Mouse (Mus musculus) kidney, postnatal 0 days (tissue): Measurements from ENCODE around the gene Bok. TPM values are rescaled to one million over a fixed set of nuclear protein-coding genes. Genes with fewer than 3 reads are reported as not detected.

Experiments used
- ATAC-seq: fragments of 200-750 bp; cut with Nextera tagmentation; replicated peaks from 2 replicates; pipeline ENCODE4 v1.8.0; 2017; ENCODE audit warnings: low read depth, moderate number of reproducible peaks, moderate TSS enrichment, moderate library complexity; ENCODE audit not compliant: low FRiP score
- DNase-seq: peaks from one replicate; pipeline ENCODE4 v3.0.0-alpha.2; 2016; ENCODE audit warnings: low spot score
- H3K27ac ChIP-seq: fragments of 300-500 bp; sonication (generic); 2 replicates; pipeline ENCODE4 v1.5.1; 2014; ENCODE audit warnings: mild to moderate bottlenecking
- H3K27me3 ChIP-seq: fragments of 300-500 bp; sonication (generic); 2 replicates; pipeline ENCODE4 v1.6.1; 2014; ENCODE audit warnings: low read length, mixed read lengths; ENCODE audit not compliant: insufficient read depth
- H3K36me3 ChIP-seq: fragments of 300-500 bp; sonication (generic); 2 replicates; pipeline ENCODE4 v1.6.1; 2014; ENCODE audit warnings: low read length, mixed read lengths; ENCODE audit not compliant: insufficient read depth
- H3K4me1 ChIP-seq: fragments of 300-500 bp; sonication (generic); replicated peaks from 2 replicates; pipeline ENCODE4 v1.6.1; 2014; ENCODE audit warnings: antibody characterized with exemption, low read length, mixed read lengths; ENCODE audit not compliant: insufficient read depth
- H3K4me2 ChIP-seq: fragments of 300-500 bp; sonication (generic); 2 replicates; pipeline ENCODE4 v1.6.1; 2014; ENCODE audit warnings: mild to moderate bottlenecking, low read length, moderate library complexity, mixed read lengths
- H3K4me3 ChIP-seq: fragments of 300-500 bp; sonication (generic); replicated peaks from 2 replicates; pipeline ENCODE4 v1.5.1; 2014; ENCODE audit warnings: low read depth, low read length
- H3K9ac ChIP-seq: fragments of 300-500 bp; sonication (generic); 2 replicates; pipeline ENCODE4 v1.6.1; 2014; ENCODE audit warnings: low read depth, low read length
- H3K9me3 ChIP-seq: fragments of 300-500 bp; sonication (generic); replicated peaks from 2 replicates; pipeline ENCODE4 v1.6.1; 2016; ENCODE audit warnings: low read length, inconsistent platforms, mixed read lengths
- CTCF ChIP-seq: IDR thresholded peaks from 2 replicates; pipeline ENCODE4 v1.5.1; 2016; ENCODE audit warnings: antibody characterized with exemption, low read depth, mild to moderate bottlenecking, moderate library complexity
- WGBS: fragments of 180-500 bp; shearing (Covaris S2); extraction: QIAGEN DNeasy Blood & Tissue Kit; methylation state at CpG from one replicate; pipeline ENCODE4 v1.1.7; 2014; 5-methylcytosine and 5-hydroxymethylcytosine counted together
- polyA plus RNA-seq: library from polyadenylated mRNA; unstranded; fragments of >200 nt; fragmentation: Nextera tagmentation; extraction: Ambion mirVana; gene quantifications from 2 replicates; pipeline ENCODE4 v1.2.1, GENCODE M21; 2015

The Bok gene
- polyA plus RNA-seq, 1 experiment from 2014 or later = 109 TPM

GRCm38 (mm10) chr1:93705389-93705788 is 19.9 kb downstream of the Bok start:
- DNase-seq (no peak), ATAC-seq (no peak)
- H3K4me2 ChIP-seq = no peak overlapping the region

GRCm38 (mm10) chr1:93716166-93716565 is 30.7 kb downstream of the Bok start:
- Histone ChIP-seq H3K36me3 (peaks cover 26% of the 10 kb centered on the region; the same call in 1 of the 2 replicates), H3K4me1 (no peaks in the 10 kb centered on the region), H3K9me3 (no peaks in the 10 kb centered on the region), H3K27ac (no peak overlapping the region), H3K27me3 (no peaks in the 10 kb centered on the region), H3K4me2 (no peak overlapping the region), H3K9ac (no peak overlapping the region), H3K4me3 (no peak overlapping the region)
- ATAC-seq (no peak), DNase-seq (no peak)
- no peak for TF ChIP-seq CTCF
- WGBS = 89% methylated on average over 2 of the region's 2 CpGs

More at GRCm38 (mm10) chr1:93705389-93705788, 19.9 kb downstream of the Bok start:
- no peak for TF ChIP-seq CTCF
- H3K4me1 ChIP-seq = no peaks in the 10 kb centered on the region
- H3K9ac ChIP-seq = no peak overlapping the region
- peaks cover 22% of the 10 kb centered on the region for H3K36me3 ChIP-seq
- H3K27ac ChIP-seq = no peak overlapping the region
- H3K27me3 ChIP-seq = no peaks in the 10 kb centered on the region
- 79% methylated on average over 3 of the region's 3 CpGs for WGBS
- no peaks in the 10 kb centered on the region for H3K9me3 ChIP-seq
- no peak overlapping the region for H3K4me3 ChIP-seq

- H3K4me3 ChIP-seq = no peak overlapping the region
- no peak overlapping the region for H3K9ac ChIP-seq
- ATAC-seq (no peak), DNase-seq (no peak)
- WGBS = 63% methylated on average over 7 of the region's 7 CpGs
- no peaks in the 10 kb centered on the region for H3K27me3 ChIP-seq
- no peak overlapping the region for H3K27ac ChIP-seq
- H3K36me3 ChIP-seq = peaks cover 10% of the 10 kb centered on the region; the same call in 1 of the 2 replicates
- TF ChIP-seq CTCF = no peak
- H3K9me3 ChIP-seq = no peaks in the 10 kb centered on the region
- H3K4me1 ChIP-seq = no peaks in the 10 kb centered on the region
- H3K4me2 ChIP-seq = no peak overlapping the region
Observed at GRCm38 (mm10) chr1:93721557-93721956, 36.1 kb downstream of the Bok start.

DNA sequence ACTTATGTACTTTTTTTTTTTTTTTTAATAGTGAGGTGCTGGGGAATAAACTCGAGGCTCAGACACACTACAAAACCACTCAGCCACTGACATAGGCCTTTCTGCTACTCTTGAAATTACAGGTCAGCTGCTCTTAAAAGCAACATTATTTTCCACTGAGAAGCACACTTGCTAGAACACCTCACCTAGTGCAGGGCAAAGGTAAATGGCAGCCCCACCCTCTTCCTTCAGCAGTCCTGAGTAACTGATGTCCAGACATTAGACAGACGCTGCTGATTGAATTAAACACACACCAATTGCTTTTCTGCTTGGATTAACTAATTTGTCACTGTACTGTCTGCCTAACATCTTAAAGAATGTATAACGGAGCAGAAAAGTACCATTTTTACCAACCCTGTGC is 39.2 kb downstream of the Bok start:
- WGBS = 85% methylated on average over 3 of the region's 3 CpGs
- Histone ChIP-seq H3K4me1 (no peaks in the 10 kb centered on the region), H3K4me2 (no peak overlapping the region), H3K9ac (no peak overlapping the region), H3K36me3 (no peaks in the 10 kb centered on the region), H3K27me3 (no peaks in the 10 kb centered on the region), H3K27ac (no peak overlapping the region), H3K9me3 (no peaks in the 10 kb centered on the region), H3K4me3 (no peak overlapping the region)
- no peak for TF ChIP-seq CTCF
- ATAC-seq = no peak
- no peak for DNase-seq

- WGBS = 85% methylated on average over 5 of the region's 5 CpGs
- H3K9ac ChIP-seq = no peak overlapping the region
- H3K4me2 ChIP-seq = no peak overlapping the region
- DNase-seq (no peak), ATAC-seq (no peak)
- H3K27me3 ChIP-seq = no peaks in the 10 kb centered on the region
- no peak overlapping the region for H3K27ac ChIP-seq
- H3K4me3 ChIP-seq = no peak overlapping the region
- no peaks in the 10 kb centered on the region for H3K4me1 ChIP-seq
- H3K9me3 ChIP-seq = no peaks in the 10 kb centered on the region
- TF ChIP-seq CTCF = no peak
- no peaks in the 10 kb centered on the region for H3K36me3 ChIP-seq
Observed at GRCm38 (mm10) chr1:93725665-93726064, 40.2 kb downstream of the Bok start.

- ATAC-seq = no peak
- no peak overlapping the region for H3K4me2 ChIP-seq
Observed at GRCm38 (mm10) chr1:93726116-93726515, 40.7 kb downstream of the Bok start.

GRCm38 (mm10) chr1:93726974-93727373 is 41.5 kb downstream of the Bok start:
- TF ChIP-seq CTCF = peak; percentile 90
- DNase-seq = peak; percentile 81
- 41% methylated on average over 3 of the region's 3 CpGs for WGBS

More at GRCm38 (mm10) chr1:93726116-93726515, 40.7 kb downstream of the Bok start:
- Histone ChIP-seq H3K27me3 (no peaks in the 10 kb centered on the region), H3K9ac (no peak overlapping the region), H3K36me3 (no peaks in the 10 kb centered on the region), H3K27ac (no peak overlapping the region), H3K4me1 (no peaks in the 10 kb centered on the region), H3K9me3 (no peaks in the 10 kb centered on the region), H3K4me3 (no peak overlapping the region)
- peak; percentile 2 for DNase-seq
- TF ChIP-seq CTCF = peak; percentile 59
- 73% methylated on average over 3 of the region's 3 CpGs for WGBS

More at GRCm38 (mm10) chr1:93726974-93727373, 41.5 kb downstream of the Bok start:
- H3K4me2 ChIP-seq = no peak overlapping the region
- H3K4me1 ChIP-seq = no peaks in the 10 kb centered on the region
- no peak overlapping the region for H3K27ac ChIP-seq
- H3K9me3 ChIP-seq = no peaks in the 10 kb centered on the region
- no peak overlapping the region for H3K9ac ChIP-seq
- no peaks in the 10 kb centered on the region for H3K27me3 ChIP-seq
- peak; percentile 58 for ATAC-seq
- no peaks in the 10 kb centered on the region for H3K36me3 ChIP-seq
- H3K4me3 ChIP-seq = no peak overlapping the region
